Mouse (Mus musculus) adrenal gland, adult (tissue): ENCODE results near the gene Taar6.

Source experiments
- DNase-seq, 2 experiments: peaks; one replicate each; pipeline ENCODE4 v3.0.0; 2022 to 2023; ENCODE audit warnings: low spot score in 1 of 2; ENCODE audit not compliant: inconsistent age in 2 of 2

The Taar6 gene

DNA sequence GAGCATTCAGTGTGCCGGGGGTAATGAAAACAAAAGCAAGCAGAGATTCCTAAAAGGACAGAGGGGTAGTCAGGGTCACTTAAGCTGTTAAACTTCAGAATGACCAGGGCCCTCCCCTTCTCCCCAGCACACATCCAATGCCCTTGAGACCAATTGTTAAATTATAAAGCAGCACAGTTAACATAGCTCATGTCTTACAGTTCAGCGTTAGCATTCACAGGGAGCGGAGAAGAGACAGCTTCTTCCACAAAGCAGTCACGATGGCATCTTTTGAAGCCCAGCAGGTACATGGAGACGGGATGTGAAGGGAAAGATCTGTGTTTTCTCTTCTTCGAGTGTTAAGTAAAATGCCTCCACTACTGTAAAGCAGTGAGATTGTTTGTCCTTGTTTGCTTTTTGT, 47.1 kb downstream of the Taar6 start, which contains the start of gene Taar2:
Taar2 (plus strand) TSS at position 261 of the 400 bp plus-strand sequence.
- DNase-seq: peak in 1 of 2 experiments; percentile 30

DNA sequence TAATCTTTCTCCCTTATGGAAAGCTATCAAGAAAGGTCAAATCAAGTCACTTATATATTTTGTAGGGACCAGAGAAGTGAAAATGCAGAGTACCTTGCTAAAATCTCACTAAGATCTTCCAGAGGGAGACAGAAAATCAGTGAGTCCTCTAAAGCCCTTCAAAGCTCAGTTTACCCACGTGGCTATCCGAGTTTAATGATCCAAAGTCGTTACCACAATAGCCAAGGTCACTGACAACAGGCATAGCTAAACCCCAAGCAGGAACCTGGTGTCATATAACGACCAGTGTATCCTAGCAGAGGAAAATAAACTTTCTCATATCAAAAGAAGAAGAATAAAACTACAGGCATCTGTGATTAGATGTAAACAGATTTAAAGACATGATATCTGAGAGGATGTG, 47.8 kb downstream of the Taar6 start:
- DNase-seq: no peak
